Mouse (Mus musculus): Measurements from ENCODE around the gene Olfr330.
"Not testable (repeated sequence)": the region's sequence is repeated elsewhere in the genome, so short reads cannot be mapped to it uniquely, and the experiment has no call there.

Olfr330 gene

DNA sequence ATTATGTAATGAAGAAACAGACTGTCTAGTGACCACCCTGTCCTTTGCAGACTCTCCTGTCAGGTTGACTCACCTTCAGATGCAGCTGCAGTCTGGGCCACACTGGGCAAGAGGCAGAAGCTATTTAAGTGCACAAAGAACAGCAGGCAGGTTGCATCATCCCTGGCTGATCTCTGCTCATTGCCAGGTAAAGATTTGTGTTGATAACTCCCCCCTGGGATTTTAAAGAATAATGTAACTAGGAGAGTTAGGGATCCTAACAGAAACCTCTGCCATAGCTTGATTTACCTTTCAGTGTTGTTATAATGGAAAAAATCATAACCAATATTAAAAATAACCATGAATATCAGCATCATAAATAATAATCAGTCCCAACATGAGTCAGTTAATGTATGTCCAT, at the start of gene Olfr330:
TSS of gene Olfr330 (minus strand) at position 101 of the 400 bp plus-strand sequence.
- not testable (repeated sequence) for DNase-seq

DNA sequence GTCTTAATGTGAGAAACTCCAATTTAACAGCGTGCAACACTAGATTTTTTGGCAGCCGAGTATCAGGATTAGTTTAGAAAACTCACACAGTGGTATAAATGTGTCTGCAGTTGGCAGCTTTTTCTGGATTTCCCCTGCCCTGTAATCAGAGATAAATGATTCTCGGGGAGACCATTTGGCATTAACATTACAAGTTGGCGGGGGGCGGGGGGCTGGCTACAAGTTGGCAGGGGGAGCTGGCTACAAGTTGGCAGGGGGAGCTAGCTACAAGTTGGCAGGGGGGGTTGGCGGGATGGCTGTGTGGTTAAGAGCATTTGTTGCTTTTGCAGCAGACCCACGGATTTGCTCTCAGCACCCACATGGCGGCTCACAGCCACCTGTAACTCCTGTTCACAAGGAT, 44.0 kb upstream of the Olfr330 start:
- DNase-seq, result no peak

DNA sequence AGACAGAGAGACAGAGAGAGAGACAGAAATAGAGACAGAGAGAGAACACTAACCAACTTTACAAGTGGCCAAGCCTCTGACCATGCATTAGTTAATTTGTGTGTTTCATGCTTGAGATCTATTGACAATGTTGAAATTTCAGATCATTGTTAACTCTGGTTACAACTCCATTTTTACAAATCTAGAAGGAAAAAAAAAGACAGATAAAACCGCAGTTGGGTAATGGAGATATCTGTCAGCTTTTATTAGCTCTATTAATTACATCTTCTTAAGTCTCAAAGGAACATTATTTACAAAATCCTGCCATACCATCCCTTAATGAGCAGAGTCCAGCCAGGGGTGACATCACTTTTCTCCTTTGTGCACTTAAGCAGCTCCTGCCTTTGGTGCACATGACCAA, 42.8 kb upstream of the Olfr330 start, which contains the start of gene Olfr325:
TSS of gene Olfr325 (plus strand) at position 301 of the 400 bp plus-strand sequence.
- DNase-seq, result no peak

DNA sequence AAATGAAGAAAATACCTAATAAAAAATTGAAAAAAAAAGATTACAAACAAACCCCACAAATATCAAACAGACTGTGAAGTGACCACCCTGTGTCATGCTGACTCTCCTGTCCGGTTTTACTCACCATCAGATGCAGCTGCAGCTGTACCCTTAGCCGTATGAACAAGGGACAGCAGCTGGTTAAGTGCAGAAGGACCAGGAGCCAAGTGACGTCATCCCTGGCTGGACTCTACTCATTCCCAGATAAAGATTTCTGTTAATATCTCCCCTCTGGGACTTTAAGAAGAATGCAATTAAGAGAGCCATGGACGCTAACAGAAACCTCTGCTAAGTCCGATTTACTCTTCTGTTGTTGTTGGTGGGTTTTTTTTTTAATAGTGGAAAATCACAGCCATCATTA, 35.8 kb upstream of the Olfr330 start, which contains the start of gene Olfr224:
TSS of gene Olfr224 (minus strand) at position 149 of the 400 bp plus-strand sequence.
- DNase-seq, result no peak

DNA sequence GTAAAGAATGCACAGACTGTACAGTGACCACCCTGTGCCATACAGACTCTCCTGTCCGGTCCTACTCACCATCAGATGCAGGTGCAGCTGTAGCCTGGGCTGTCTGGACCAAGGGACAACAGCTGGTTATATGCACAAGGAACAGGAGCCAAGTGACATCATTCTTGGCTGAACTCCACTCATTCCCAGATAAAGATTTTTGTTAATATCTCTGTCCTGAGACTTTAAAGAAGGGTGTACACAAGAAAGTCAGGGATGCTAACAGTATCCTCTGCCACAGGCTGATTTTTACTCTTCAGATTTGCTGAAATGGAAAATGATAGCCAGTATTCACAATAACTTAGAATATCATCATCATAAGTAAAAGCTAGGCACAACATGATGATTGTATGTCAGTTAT, 20.9 kb upstream of the Olfr330 start, which contains the start of gene Olfr328:
TSS of gene Olfr328 (minus strand) at position 101 of the 400 bp plus-strand sequence.
- DNase-seq, result no peak

DNA sequence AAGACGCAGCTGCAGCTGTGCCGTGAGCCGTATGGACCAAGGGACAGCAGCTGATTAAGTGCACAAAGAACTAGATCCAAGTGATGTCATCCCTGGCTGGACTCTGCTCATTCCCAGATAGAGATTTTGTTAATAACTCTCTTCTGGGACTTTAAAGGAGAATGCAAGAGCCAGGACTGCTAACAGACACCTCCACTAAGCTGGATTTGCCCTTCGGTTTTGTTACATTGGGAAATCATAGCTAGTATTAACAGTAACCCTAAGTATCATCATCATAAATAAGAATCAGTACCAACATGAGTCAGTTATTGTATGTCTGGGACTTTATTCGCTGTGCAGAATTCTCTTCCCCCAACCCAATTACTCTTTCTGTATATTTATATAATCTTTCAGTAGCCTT, 11.7 kb upstream of the Olfr330 start, which contains the start of gene Olfr329-ps:
TSS of gene Olfr329-ps (minus strand) at position 101 of the 400 bp plus-strand sequence.
- DNase-seq, result no peak

DNA sequence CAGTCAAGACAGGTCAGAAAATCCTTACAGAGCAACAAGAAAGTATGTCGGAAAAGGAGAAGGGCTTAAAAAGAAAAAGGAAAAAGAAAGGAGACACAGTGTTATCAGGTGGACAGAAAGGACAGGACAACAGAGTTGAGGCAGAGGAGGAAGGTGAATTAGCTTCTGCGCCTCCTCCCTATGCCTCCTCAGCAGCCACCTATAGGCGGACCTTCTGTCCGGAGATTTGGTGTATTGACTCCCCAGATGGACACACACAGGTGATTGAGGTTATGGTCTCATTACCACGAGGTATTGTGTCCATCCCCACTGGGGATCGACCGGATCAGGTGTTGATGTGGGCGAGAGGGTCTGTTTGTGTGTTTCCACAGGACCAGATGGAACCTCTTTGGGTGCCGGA, 14.9 kb downstream of the Olfr330 start:
- DNase-seq, result peak; percentile 17

DNA sequence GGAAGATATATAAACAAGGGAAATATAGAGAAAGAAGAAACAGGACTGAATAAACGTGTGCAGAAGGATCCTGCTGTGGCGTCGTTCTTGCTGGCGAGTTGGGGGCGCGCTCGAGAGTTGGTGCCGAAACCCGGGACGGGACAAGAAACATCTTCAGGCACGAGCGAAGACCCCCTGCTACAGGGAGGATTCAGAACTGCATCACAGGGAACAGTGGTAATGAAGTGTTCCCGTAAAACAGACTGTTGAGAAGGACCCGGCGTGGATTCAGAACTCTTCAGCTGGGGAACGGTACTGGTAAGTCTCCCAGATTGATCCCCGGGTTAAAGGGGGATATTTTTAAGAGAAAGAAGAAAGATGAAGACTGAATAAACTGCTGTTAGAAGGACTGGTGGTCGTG, 15.7 kb downstream of the Olfr330 start:
- peak; percentile 70 for DNase-seq

DNA sequence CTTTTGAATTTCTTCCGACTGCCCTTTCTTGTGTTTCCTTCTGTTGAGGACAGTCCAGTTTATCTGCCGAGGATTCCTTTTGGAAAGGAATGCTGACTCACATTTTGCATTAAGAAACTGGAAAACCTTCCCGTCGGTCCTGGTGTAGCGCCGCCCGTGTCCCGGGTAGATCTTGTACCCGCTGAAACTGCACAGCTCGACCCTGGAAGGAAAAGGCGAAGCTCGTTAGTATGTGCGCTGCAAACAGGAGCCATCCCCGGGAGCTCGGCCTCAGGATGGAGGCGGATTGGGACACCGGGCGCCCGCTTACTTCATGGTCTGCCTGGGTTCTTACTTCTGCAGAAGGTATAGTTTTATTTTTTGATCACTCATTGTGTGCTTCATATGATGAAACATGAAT, 25.6 kb downstream of the Olfr330 start:
- DNase-seq, result not testable (repeated sequence)

DNA sequence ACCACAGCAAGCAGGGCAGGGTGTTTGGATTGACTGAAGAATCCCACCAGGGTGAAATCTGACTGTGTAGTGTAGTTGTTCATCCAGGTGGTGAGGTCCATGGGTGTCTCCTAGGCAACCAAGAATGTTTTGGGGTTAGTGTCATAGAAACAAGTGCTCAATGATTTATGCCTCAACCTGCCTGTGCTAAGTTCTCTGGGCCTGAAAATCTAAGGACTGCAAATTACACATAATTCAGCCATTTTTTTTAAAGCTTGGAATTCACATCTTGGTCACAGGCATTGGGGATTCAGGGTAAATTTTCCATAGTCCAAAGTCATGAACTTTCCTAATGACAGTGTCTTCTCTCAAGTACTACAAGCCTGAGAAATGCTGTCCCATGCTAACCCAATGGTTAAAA, 32.2 kb downstream of the Olfr330 start, which contains the start of gene Olfr331:
TSS of gene Olfr331 (minus strand) at position 101 of the 400 bp plus-strand sequence.
- DNase-seq, result not testable (repeated sequence)

DNA sequence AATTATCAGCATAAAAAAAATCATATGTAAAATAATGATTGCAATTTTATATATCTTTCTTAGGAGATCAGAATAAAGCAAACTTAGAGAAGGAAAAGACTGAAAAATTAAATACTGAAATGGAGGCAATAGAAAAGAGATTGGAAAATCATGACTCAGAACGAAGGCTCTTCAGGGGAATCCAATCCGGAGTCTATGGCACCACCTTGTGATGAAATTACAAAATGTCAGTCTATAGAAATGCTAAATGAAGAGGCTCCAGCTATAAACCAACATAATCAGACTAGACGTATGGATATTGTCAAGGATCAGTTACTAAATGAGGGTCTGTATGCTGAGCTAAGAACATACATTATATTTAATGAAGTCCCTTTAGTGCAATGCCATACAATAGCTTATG, 35.3 kb downstream of the Olfr330 start:
- DNase-seq, result no peak

DNA sequence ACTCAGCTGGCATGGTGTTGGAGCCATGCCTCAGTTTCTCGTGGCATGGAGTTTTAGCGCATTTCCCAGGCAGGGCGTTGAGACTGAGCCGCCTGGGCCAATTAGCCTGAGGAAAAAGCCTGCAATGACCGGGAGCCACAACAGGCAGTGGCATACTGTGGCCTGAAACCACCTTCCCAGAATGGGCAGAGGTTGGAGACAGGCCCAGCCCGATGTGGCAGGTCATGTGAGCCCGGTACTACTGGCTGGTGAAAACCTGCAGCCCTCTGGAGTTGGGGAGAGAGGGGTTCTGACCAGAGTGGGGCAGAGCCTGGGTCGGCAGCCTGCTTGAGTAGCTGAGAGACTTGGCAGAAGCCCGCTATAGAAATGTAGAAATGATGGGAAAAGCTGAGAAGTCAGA, 35.9 kb downstream of the Olfr330 start:
- DNase-seq, result no peak

DNA sequence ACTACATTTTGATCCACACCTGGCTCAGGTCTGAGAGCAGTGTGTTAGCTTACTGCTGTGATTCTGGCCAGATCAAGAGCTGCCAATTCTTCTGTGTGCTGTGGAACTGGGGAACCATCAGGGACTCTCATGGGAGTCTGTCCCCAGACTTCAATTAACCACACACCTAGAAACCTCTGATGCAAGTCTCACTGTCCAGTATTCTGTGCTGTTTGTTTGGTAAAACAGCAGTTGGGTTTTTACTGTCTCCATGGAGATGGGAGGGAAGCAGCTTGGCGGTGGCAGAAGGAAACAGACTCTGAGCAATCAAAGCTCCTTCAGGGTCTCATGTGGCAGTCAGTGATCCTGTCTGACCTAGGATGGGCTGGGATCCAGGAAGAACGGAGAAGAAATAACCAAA, 42.2 kb downstream of the Olfr330 start, which contains the start of gene Olfr332:
TSS of gene Olfr332 (minus strand) at position 101 of the 400 bp plus-strand sequence.
- no peak for DNase-seq
